Mouse (Mus musculus) kidney, adult 11 months (tissue): ENCODE data around the gene Gm11032.
"Not testable (repeated sequence)": the region's sequence is repeated elsewhere in the genome, so short reads cannot be mapped to it uniquely, and the experiment has no call there.

Experiments
- DNase-seq: peaks from one replicate; pipeline ENCODE4 v3.0.0; 2022

Gm11032 gene

GRCm38 (mm10) chr11:4620017-4620485 is at the start of gene Gm11032:
Gm11032 (plus strand) TSS chr11:4620067.
- DNase-seq: no peak

- DNase-seq: no peak
Observed at GRCm38 (mm10) chr11:4571491-4571901, 48.4 kb upstream of the Gm11032 start.

DNA sequence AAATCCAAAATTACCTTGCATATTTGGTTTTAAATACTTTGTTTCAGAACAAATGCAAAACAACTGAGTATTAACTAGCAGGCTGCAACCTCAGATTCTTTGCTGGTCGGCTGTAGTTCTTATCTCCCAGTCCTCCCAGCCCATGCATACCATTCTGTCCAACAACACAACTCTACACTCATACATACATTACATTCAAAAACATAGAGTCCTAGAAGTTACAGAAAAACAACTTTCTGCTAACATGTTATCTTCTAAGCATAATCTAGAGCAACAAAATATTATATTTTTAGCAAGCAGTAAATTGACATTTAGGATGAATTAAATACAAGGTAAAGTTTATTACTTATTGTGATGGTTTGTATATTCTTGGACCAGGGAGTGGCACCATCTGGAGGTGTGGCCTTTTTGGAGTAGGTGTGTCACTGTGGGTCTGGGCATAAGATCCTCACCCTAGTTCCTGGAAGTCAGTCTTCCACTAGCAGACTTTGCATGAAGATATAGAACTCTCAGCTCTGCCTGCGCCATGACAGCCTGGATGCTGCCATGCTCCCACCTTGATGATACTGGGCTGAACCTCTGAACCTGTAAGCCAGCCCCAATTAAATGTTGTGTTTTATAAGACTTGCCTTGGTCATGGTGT is 43.7 kb upstream of the Gm11032 start:
- not testable (repeated sequence) for DNase-seq

- no peak for DNase-seq
Observed at GRCm38 (mm10) chr11:4577079-4577478, 42.8 kb upstream of the Gm11032 start.

DNA sequence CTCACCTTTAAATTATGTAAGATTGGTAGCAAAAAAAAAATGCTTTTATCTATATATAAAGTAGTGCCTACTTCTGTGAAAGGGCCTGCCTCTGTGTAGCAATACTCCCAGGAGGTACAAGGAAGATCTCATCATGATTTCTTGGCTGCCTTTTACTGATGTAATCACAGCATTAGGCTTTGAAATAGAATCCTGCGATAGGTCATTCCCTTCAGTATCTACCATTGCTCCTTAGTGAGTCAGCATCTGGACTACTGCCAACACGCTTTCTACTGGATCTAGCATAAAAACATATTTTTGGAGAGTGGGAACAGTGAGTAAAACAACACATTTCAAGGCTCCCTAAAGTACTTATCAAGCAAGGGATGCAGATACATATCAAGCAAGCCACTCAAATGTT is 41.2 kb upstream of the Gm11032 start:
- DNase-seq: peak; percentile 15

DNA sequence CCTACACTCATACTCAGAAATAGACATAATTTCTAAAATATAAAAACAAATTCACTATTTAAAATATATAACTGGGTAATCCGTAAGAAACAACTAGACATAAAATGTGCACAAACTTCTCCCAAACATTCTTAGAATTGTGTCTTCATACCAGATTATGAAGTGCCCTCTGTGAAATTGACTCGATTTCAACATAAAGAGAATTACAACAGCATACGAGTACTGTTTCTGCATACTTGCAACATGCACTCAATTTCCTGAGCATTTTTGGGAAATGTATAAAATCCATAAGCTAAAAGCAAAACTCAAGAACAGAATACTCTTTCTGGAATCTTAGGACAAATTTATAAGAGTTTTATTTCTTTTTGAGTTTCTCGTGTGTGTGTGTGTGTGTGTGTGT is 28.1 kb upstream of the Gm11032 start:
- no peak for DNase-seq

GRCm38 (mm10) chr11:4593491-4593848 is 26.4 kb upstream of the Gm11032 start:
- no peak for DNase-seq

DNA sequence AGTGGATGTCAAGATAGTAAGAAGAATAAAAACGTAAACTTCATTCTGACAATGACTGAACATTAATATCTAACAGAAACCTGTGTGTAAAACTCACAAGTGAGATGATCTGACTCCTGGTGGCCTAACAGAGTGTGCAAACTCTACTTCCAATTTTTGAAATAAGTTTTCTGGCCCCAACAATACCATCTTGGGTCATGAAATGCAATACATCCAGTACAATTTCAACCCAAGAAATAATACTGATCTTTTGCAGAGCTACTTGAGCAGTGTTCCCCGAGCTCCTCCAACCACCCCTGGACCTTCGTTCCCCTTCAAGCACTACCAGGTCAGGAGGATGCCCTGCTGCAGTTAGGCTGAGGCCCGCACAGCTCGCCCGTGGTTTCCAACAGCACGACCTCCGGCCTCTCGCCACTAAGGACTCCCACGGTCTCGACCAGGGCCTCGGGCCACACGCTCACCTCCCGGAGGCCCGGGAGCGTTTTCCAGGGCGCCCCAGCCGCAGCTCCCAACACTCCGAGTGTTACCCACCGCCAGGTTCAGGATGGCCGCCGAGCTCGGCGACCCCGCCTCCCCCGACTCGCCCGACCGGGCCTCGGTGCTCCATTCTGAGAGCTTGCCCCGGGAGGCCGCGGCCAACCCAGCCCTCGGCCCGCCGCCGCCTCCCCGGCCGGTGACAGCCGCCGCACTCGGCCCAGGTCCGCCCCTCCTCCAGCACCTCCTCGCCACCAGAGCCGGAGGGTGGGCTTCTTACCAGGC is 25.8 kb upstream of the Gm11032 start:
- DNase-seq: peak; percentile 45

GRCm38 (mm10) chr11:4594608-4595500 is 25.0 kb upstream of the Gm11032 start, which contains the start of gene Mtmr3:
Mtmr3 (minus strand) TSS chr11:4594863.
- DNase-seq: peak; percentile 93

- no peak for DNase-seq
Observed at GRCm38 (mm10) chr11:4598411-4598810, 21.5 kb upstream of the Gm11032 start.

GRCm38 (mm10) chr11:4599916-4600315 is 20.0 kb upstream of the Gm11032 start:
- no peak for DNase-seq

GRCm38 (mm10) chr11:4601890-4602289 is 18.0 kb upstream of the Gm11032 start:
- DNase-seq: no peak

DNA sequence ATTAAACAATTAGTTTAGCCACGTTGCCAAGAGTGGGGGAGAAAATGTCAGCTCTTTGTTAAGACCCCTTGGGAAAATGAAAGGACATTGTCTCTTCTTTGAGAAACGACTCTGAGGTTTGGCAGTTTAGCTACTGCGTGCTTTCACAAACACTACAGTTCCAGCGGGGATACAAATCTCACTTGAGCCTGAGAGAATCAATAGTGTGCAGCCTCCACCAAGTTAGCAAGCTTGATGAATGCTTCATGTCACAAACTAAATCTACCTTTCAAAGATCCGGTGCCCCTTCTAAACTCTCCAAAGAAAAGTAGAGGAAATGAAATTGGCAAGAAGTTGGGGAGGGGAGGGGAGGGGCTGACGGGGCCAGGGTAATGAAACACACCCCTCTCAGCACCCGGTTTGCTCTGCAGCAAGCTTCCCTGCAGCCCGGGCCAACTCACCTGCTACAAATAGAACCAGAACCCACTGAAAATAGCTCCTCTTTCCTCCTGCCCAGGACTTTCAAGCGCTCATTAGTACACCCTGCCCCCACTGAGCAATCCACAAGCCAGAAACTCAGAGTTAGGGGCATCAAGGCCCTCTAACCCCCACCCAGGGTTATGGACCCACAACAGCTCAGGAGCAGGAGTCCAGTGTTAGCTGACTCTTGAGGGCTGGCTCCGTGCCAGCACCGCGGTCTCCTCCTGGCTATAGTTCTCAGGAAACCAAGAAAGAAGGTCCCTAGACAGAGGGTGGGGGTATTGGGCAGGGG is 17.0 kb upstream of the Gm11032 start:
- peak; percentile 29 for DNase-seq

GRCm38 (mm10) chr11:4604441-4604840 is 15.4 kb upstream of the Gm11032 start:
- peak; percentile 51 for DNase-seq

- DNase-seq: peak; percentile 65
Observed at GRCm38 (mm10) chr11:4605414-4605813, 14.5 kb upstream of the Gm11032 start.

- DNase-seq: no peak
Observed at GRCm38 (mm10) chr11:4606541-4606940, 13.3 kb upstream of the Gm11032 start.

DNA sequence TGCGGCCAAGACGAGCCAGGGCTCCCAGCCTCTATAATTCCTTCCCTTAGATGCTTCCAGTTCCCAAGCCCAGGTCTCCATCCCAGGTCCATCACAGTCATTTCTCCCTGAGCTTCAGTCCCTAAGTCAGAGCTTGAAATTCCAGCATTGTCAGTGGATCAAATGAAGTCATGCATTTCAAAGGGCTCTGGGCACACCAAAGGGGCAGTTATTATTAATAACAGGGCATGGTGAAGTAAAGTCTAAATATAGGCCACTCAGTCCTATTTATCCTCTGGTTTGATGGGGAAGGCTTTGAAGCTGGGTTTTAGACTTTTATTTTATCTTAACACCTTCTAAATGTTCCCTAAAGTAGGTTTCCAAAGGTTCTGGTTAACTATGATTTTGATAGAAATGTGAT is 8.0 kb upstream of the Gm11032 start:
- no peak for DNase-seq

DNA sequence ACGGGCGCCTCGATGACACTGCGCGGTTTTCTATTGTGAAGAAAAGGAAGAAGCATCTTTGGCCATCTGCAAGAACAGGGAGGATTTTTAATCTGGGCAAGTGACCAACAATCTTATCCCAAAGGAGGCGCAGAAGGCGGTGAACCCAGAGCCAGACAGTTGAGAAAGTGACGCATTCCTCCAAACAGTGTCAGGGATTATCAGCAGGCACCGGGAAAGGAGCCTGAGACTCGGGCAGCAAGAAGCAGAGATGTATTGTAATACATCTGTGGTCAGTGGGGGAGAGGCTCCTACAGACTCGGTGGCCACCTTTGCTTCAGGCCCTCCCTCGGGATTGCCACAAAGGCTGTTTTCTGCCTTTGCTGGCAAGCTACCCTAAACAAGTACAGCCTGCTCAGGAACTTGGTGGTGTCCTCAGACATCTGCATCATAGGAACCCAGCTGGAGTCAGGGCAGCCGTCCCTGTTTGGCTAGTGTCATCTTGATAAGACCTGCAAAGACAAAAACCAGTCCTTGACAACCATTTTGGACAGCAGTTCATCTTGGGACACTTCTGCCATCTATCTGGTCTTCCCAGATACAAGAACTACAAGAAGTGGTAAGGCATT is 738 bp downstream of the Gm11032 start:
- no peak for DNase-seq

GRCm38 (mm10) chr11:4621866-4622265 is 2.0 kb downstream of the Gm11032 start:
- DNase-seq: peak; percentile 24

GRCm38 (mm10) chr11:4622442-4622986 is 2.6 kb downstream of the Gm11032 start:
- DNase-seq: peak; percentile 44

DNA sequence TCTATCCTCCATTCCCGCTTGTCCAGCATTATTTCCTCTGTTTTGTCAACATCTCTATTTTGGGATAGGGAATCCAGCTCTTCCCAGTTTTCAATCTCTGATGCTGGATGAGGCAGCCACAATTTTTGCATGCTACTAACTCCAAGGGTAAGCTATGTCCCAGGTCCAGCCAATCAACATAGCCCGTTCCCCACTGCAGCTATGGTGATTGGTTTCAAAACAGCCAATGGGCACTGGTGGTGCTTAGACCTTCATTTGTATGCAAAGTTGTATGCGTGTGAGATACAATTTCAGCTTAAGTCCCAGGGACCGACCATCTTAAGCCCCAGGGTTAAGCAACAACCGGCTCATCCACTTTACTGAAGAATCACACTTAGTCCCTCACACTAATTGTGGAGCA is 3.1 kb downstream of the Gm11032 start:
- no peak for DNase-seq

GRCm38 (mm10) chr11:4625931-4626330 is 6.1 kb downstream of the Gm11032 start:
- DNase-seq: no peak
